Mouse (Mus musculus) cerebellum, adult 2 months (tissue): Measurements from ENCODE around the gene Cacna1a. TPM values are rescaled to one million over a fixed set of nuclear protein-coding genes. Genes with fewer than 3 reads are reported as not detected.

Experiments
- DNase-seq, 2 experiments: peaks; one replicate each; pipeline ENCODE4 v3.0.0; 2021
- H3K27ac ChIP-seq: fragments of 200-500 bp; 2 replicates; pipeline ENCODE4 v1.5.1; 2012; ENCODE audit warnings: low read length, control low read depth, inconsistent platforms; ENCODE audit not compliant: insufficient read depth
- H3K27me3 ChIP-seq: fragments of 200-500 bp; 2 replicates; pipeline ENCODE4 v1.6.1; 2012; ENCODE audit warnings: inconsistent platforms, mild to moderate bottlenecking, low read length, moderate library complexity; ENCODE audit not compliant: control insufficient read depth, insufficient read depth
- H3K4me1 ChIP-seq: fragments of 200-500 bp; 2 replicates; pipeline ENCODE4 v1.6.1; 2011; ENCODE audit warnings: low read length; ENCODE audit not compliant: control insufficient read depth, insufficient read depth
- H3K4me3 ChIP-seq: fragments of 200-500 bp; replicated peaks from 2 replicates; pipeline ENCODE3; 2011; ENCODE audit warnings: mild to moderate bottlenecking, low read depth, low read length, control low read depth; ENCODE audit not compliant: insufficient read depth
- CTCF ChIP-seq: fragments of 200-500 bp; IDR thresholded peaks from 2 replicates; pipeline ENCODE4 v1.5.1; 2011; ENCODE audit warnings: low read depth, mild to moderate bottlenecking, control low read depth, low read length, moderate library complexity, borderline replicate concordance; ENCODE audit not compliant: insufficient read depth
- POLR2A ChIP-seq: fragments of 200-500 bp; IDR thresholded peaks from 2 replicates; pipeline ENCODE4 v1.6.1; 2011; ENCODE audit warnings: low read length, control low read depth, borderline replicate concordance; ENCODE audit not compliant: insufficient read depth
- WGBS: fragments of 180-500 bp; shearing (Covaris S2); methylation state at CpG from one replicate; pipeline ENCODE4 v1.1.7; 2018; 5-methylcytosine and 5-hydroxymethylcytosine counted together
- polyA plus RNA-seq: library from polyadenylated mRNA; depleted of rRNA; stranded (reverse); fragments of >200 nt; gene quantifications from 2 replicates; pipeline ENCODE4 v1.2.3, GENCODE M21; 2012

Cacna1a gene
- polyA plus RNA-seq, 1 experiment, result 220 TPM

- no peak for TF ChIP-seq CTCF
- no peak overlapping the region for H3K4me3 ChIP-seq
- WGBS, result 77% methylated on average over 11 of the region's 11 CpGs
- H3K27ac ChIP-seq, result no peak overlapping the region
- DNase-seq, result no peak
- peaks cover 18% of the 10 kb centered on the region for H3K4me1 ChIP-seq
- H3K27me3 ChIP-seq, result no peaks in the 10 kb centered on the region
Observed at GRCm38 (mm10) chr8:84629586-84629985, 241.3 kb downstream of the Cacna1a start.

GRCm38 (mm10) chr8:84630145-84630544 lies 241.9 kb downstream of the Cacna1a start:
- TF ChIP-seq CTCF (no peak), POLR2A (no peak)
- peaks cover 21% of the 10 kb centered on the region for H3K4me1 ChIP-seq
- no peak overlapping the region for H3K4me3 ChIP-seq
- no peak for DNase-seq
- no peak overlapping the region for H3K27ac ChIP-seq
- WGBS, result 86% methylated on average over 4 of the region's 4 CpGs
- no peaks in the 10 kb centered on the region for H3K27me3 ChIP-seq

GRCm38 (mm10) chr8:84631813-84632212 lies 243.6 kb downstream of the Cacna1a start:
- no peak overlapping the region for H3K27ac ChIP-seq
- TF ChIP-seq CTCF (no peak), POLR2A (no peak)
- peaks cover 36% of the 10 kb centered on the region for H3K4me1 ChIP-seq
- no peaks in the 10 kb centered on the region for H3K27me3 ChIP-seq
- H3K4me3 ChIP-seq, result no peak overlapping the region
- 96% methylated on average over 4 of the region's 4 CpGs for WGBS
- DNase-seq, result no peak

- H3K27ac ChIP-seq, result peak overlapping the region; percentile 90
- WGBS, result 47% methylated on average over 10 of the region's 10 CpGs
Observed at GRCm38 (mm10) chr8:84633841-84634584, 245.8 kb downstream of the Cacna1a start.

GRCm38 (mm10) chr8:84634849-84635304 lies 246.6 kb downstream of the Cacna1a start:
- H3K27ac ChIP-seq, result peak overlapping the region; percentile 90
- H3K4me1 ChIP-seq, result peaks cover 46% of the 10 kb centered on the region
- TF ChIP-seq CTCF (no peak; the same call in 1 of the 2 replicates), POLR2A (no peak)
- no peaks in the 10 kb centered on the region for H3K27me3 ChIP-seq
- DNase-seq, result peak; percentile 98 to 99
- no peak overlapping the region for H3K4me3 ChIP-seq
- 2% methylated on average over 9 of the region's 9 CpGs for WGBS

More at GRCm38 (mm10) chr8:84633841-84634584, 245.8 kb downstream of the Cacna1a start:
- Histone ChIP-seq H3K4me1 (peaks cover 46% of the 10 kb centered on the region), H3K4me3 (no peak overlapping the region), H3K27me3 (no peaks in the 10 kb centered on the region)
- DNase-seq, result peak in 1 of 2 experiments; percentile 40
- TF ChIP-seq CTCF, result no peak
- TF ChIP-seq POLR2A, result no peak

- TF ChIP-seq CTCF, result no peak
- TF ChIP-seq POLR2A, result no peak
- H3K4me3 ChIP-seq, result no peak overlapping the region
- no peaks in the 10 kb centered on the region for H3K27me3 ChIP-seq
- H3K4me1 ChIP-seq, result peaks cover 46% of the 10 kb centered on the region
- DNase-seq, result peak in 1 of 2 experiments; percentile 57
- H3K27ac ChIP-seq, result peak overlapping the region; percentile 88
- 11% methylated on average over 14 of the region's 14 CpGs for WGBS
Observed at GRCm38 (mm10) chr8:84635397-84636050, 247.3 kb downstream of the Cacna1a start.

- Histone ChIP-seq H3K4me3 (no peak overlapping the region), H3K27ac (peak overlapping the region; percentile 88), H3K27me3 (no peaks in the 10 kb centered on the region), H3K4me1 (peaks cover 46% of the 10 kb centered on the region)
- peak; percentile 63 to 68 for DNase-seq
- TF ChIP-seq POLR2A, result no peak
- TF ChIP-seq CTCF, result no peak
- 69% methylated on average over 17 of the region's 17 CpGs for WGBS
Observed at GRCm38 (mm10) chr8:84636051-84636691, 247.9 kb downstream of the Cacna1a start.

- Histone ChIP-seq H3K27ac (peak overlapping the region; percentile 66), H3K4me1 (peaks cover 48% of the 10 kb centered on the region), H3K27me3 (no peaks in the 10 kb centered on the region), H3K4me3 (no peak overlapping the region)
- 50% methylated on average over 8 of the region's 8 CpGs for WGBS
- TF ChIP-seq CTCF, result no peak
- no peak for DNase-seq
Observed at GRCm38 (mm10) chr8:84637946-84638554, 249.8 kb downstream of the Cacna1a start.
